Mouse (Mus musculus) fibroblast of lung, adult 2 months (primary cell): ENCODE measurements around the gene Sis.

Experiments
- DNase-seq: peaks from one replicate; pipeline ENCODE4 v3.0.0-alpha.2; 2011; ENCODE audit warnings: low read depth

Gene Sis

DNA sequence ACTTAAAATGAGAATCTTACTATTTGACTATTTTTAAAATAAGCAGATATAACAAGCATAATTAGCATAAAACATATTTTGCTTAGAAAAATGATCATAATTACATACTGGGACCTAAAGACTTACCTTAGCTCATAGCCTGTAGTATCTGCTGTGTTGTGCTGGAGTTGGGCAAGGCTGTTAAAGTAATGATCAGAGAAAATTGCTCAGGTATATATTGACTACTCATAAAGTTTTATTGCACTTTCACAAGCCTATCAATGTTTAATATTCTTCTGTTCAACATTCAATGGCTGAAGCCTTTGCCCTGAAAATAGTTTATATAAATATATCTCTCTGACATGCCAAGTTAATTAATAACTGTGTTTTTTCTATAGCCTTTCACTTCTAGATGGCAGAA, at the start of gene Sis:
Gene Sis (minus strand): TSS at position 189 of the 400 bp plus-strand sequence.
- DNase-seq = no peak

DNA sequence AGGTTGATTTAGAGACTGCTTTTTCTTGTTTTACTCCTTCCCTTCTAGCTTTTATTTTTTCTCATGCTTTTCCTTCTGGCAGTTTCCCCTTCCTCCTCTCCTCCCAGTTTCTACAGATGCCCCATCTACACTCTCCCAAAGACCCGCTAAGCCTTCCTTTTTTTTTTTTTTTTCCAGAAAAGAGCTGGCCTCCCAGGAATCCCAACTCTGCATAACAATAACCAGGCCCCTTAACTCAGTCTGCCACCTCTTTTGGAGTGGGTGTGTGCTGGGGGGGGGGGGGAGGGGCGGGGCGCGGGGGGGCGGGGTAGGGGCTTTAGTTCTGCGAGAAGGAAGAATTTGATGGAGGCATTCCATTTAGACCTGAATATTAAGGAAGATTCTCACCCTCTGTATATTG, 38.4 kb upstream of the Sis start:
- no peak for DNase-seq

GRCm38 (mm10) chr3:73002933-73003696, 35.5 kb upstream of the Sis start:
- DNase-seq = no peak

DNA sequence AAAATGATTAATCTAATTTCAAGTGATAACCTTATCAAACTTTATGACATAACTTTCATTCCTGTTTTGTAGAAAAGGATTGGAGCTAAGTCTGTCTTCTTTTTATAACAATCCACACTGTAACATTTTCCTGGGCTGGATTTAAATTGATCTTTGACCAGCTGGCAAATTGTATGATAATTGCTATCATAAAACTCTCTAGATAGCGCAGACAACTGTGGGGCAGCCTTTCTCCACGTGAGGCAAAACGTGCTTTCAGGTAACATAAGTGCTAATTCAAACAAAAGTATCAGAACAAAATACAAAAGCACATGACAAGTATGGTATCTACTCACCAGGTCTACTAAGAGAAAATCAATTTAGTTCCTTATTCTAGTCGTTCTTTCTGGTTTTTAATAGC, 29.9 kb upstream of the Sis start:
- DNase-seq = no peak

DNA sequence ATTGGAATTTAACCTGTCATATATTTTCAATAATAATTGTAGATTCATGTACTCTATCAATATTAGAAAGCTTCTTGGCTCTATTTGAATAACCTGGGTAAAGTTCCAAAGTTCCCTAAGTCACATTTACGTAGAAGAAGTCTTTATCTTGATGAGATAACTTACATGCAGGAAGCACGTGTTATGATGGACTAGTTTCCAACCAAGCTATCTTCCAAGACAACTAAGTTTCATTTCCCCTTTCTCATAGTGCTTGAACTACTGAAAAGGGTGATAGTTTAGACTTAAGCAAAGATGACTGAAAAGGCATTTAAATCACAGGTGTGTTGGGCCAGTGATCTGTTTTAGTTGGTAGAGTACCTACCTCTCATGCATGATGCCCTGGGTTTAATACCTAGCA, 23.3 kb upstream of the Sis start:
- DNase-seq = no peak

DNA sequence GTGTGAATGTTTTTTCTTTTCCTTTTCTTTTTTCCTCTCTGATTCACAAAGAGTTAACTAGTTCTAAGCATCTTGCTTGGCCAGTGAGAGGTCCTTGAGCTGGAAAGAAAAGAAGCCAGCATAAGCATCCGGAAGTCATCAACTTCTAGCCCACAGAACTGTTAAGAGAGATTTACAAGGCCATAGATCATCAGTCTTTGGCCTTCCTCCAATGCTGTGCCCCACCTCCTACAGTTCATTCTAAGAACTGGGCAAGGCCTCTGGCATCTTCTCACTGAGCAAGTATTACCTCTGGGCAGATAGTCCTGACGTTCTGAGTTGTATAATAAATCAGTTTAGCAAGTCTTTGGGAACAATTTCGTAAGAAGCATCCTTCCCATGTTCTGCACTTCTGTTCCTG, 8.9 kb upstream of the Sis start:
- no peak for DNase-seq

GRCm38 (mm10) chr3:72918919-72919526, 48.6 kb downstream of the Sis start:
- DNase-seq = no peak

GRCm38 (mm10) chr3:72882501-72882900, 85.2 kb downstream of the Sis start:
- no peak for DNase-seq

GRCm38 (mm10) chr3:72868141-72868540, 99.5 kb downstream of the Sis start:
- no peak for DNase-seq

GRCm38 (mm10) chr3:72858738-72859137, 108.9 kb downstream of the Sis start:
- no peak for DNase-seq

- DNase-seq = no peak
Measured at GRCm38 (mm10) chr3:72855405-72855804, 112.3 kb downstream of the Sis start.

GRCm38 (mm10) chr3:72840641-72841040, 127.0 kb downstream of the Sis start:
- no peak for DNase-seq
